24 mouse cellular contexts compared by ENCODE assay signal in the genomic region with DNA sequence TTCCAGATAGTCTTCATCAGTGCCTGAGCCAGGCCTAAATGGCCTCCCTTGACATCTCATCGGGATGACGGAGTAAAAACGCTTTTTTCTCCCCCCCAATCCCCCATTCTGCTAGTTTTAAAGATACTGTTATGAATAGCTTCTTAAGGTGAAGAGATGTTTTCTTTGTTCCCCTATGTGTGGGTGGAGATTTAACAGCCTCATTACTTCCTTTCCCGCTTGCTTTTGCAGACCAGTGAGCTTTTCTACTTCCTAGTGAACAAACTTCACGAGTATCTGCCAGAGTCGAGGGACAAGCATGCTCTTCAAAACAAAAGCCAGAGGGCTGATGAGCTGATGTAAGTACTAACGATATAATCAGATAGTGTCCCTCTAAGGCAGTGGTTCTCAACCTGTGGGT. TPM values are rescaled to one million over a fixed set of nuclear protein-coding genes. Genes with fewer than 3 reads are reported as not detected.
A peak's percentile ranks its signal among the peaks of the same experiment; 100 is the strongest.
DNase-seq lines count a peak whose midpoint lies in the region; ATAC-seq lines count a peak whose summit lies in the region.
"Had no signal": no experiment of that assay in that cellular context is flagged by ENCODE, and none has a peak within 500 bp of the region (broad histone marks: within the 10 kb centered on the region; RNA-seq: fewer than 3 reads in every experiment).

No protein-coding gene starts in this region.

- no peak overlapping the region for H3K27ac ChIP-seq in hindbrain, embryonic 14.5 days

- peak; percentile 49 for ATAC-seq in CD4-positive, CD25-positive, alpha-beta regulatory T cell, adult 4 months
- peak; percentile 61 for ATAC-seq in inflammation-experienced regulatory T-cells, adult 6 months
- 0 out of 2 replicates have a peak, but pooled peaks have one; percentile 18 for ATAC-seq in megakaryocyte-erythroid progenitor cell, adult 5-6 weeks (replicated peaks; ENCODE audit: low FRiP score, low TSS enrichment, poor library complexity, severe bottlenecking)
- ATAC-seq in hindbrain, embryonic 14.5 days (ENCODE audit: low FRiP score): no peak
- ATAC-seq: activated CD4-positive, CD25-positive, alpha-beta regulatory T cell, adult 4 months; Patski had no signal

- no peak overlapping the region for H3K4me2 ChIP-seq in hindbrain, embryonic 14.5 days (replicated peaks)

- H3K9me3 ChIP-seq in hindbrain, embryonic 14.5 days (ENCODE audit: control insufficient read depth, low read length): 0 out of 2 replicates have a peak, but pooled peaks cover 4% of the 10 kb centered on the region
- H3K9me3 ChIP-seq: G1E had no signal

- H3K27me3 ChIP-seq in hindbrain, embryonic 14.5 days (ENCODE audit: control insufficient read depth, insufficient read depth, low read length): no peaks in the 10 kb centered on the region
- H3K27me3 ChIP-seq: CH12.LX had no signal

- no peak overlapping the region for H3K4me3 ChIP-seq in hindbrain, embryonic 14.5 days (replicated peaks; ENCODE audit: low read length)

- H3K36me3 ChIP-seq in hindbrain, embryonic 14.5 days (replicated peaks; ENCODE audit: control insufficient read depth, insufficient read depth): no peaks in the 10 kb centered on the region
- H3K36me3 ChIP-seq: G1E had no signal

- peak; percentile 64 for DNase-seq in heart, adult 11 months
- DNase-seq in heart, adult 8-10 months (ENCODE audit: low spot score): no peak
- no peak for DNase-seq in right cerebral cortex, adult 2 months (ENCODE audit: low spot score in 2 of 2)
- no peak for DNase-seq in gastrocnemius, adult 8-10 months (ENCODE audit: low spot score in 2 of 2)
- DNase-seq in hindbrain, embryonic 14.5 days (ENCODE audit: low spot score): no peak
- DNase-seq: adrenal gland, adult 2 months; adrenal gland, adult 8-10 months; adrenal gland, postnatal 10 days; adrenal gland, postnatal 14 days; adrenal gland, postnatal 25 days; adrenal gland, postnatal 36 days; B cell, adult 2 months; cerebellum, adult 11 months; cerebellum, adult 11-12 months; cerebellum, adult 18-20 months had no signal

- H3K4me1 ChIP-seq in hindbrain, embryonic 14.5 days (replicated peaks; ENCODE audit: control insufficient read depth, insufficient read depth, low read length): no peaks in the 10 kb centered on the region

- H3K9ac ChIP-seq in hindbrain, embryonic 14.5 days: no peak overlapping the region

- 71% methylated on average over 7 of the region's 7 CpGs for WGBS in hindbrain, embryonic 14.5 days

RNA-seq across cellular contexts. Expression of a gene that starts 35.6 kb away (rescaled TPM):
- not detected for total RNA-seq in heart, adult 8-10 months (2022)
- polyA plus RNA-seq in CD4-positive, CD25-positive, alpha-beta regulatory T cell, adult 4 months (2017; shearing (Covaris generic)): under 1 TPM; 0.59 to 0.81 TPM
- polyA plus RNA-seq in inflammation-experienced regulatory T-cells, adult 6 months (2017; shearing (Covaris generic)): 1 to 10 TPM in 2 of 3 experiments, not detected in 1; 1.4 TPM
- not detected in 2 replicates for total RNA-seq in megakaryocyte-erythroid progenitor cell, adult 5-6 weeks (2014; fragmentation: Nextera tagmentation)
- total RNA-seq in megakaryocyte-erythroid progenitor cell, adult 5-6 weeks (2017): not detected in 2 replicates
- total RNA-seq in gastrocnemius, adult 8-10 months (2022): not detected
- polyA plus RNA-seq in hindbrain, embryonic 14.5 days (2014; fragmentation: Nextera tagmentation; extraction: Ambion mirVana): 0.16 and 0.31 TPM in 2 replicates
- total RNA-seq: adrenal gland, adult 18-20 months; adrenal gland, adult 2 months; adrenal gland, adult 8-10 months; adrenal gland, postnatal 10 days; adrenal gland, postnatal 14 days; adrenal gland, postnatal 25 days; adrenal gland, postnatal 36 days; CH12.LX had no signal
- polyA plus RNA-seq: adrenal gland, adult 2 months; C2C12; G1E; Patski had no signal

RNA-seq across cellular contexts. Expression of a gene that starts 50.9 kb away (rescaled TPM):
- 10 to 100 TPM; 29.2 to 31.6 (median 31.1) TPM for total RNA-seq in heart, adult 8-10 months (2022)
- 10 to 100 TPM; 14.3 to 20.0 TPM for polyA plus RNA-seq in CD4-positive, CD25-positive, alpha-beta regulatory T cell, adult 4 months (2017; shearing (Covaris generic))
- polyA plus RNA-seq in inflammation-experienced regulatory T-cells, adult 6 months (2017; shearing (Covaris generic)): 10 to 100 TPM; 12.6 to 20.3 (median 19.9) TPM
- 84.1 and 92.3 TPM in 2 replicates for total RNA-seq in megakaryocyte-erythroid progenitor cell, adult 5-6 weeks (2014; fragmentation: Nextera tagmentation)
- 127 and 153 TPM in 2 replicates for total RNA-seq in megakaryocyte-erythroid progenitor cell, adult 5-6 weeks (2017)
- 10 to 100 TPM; 24.2 to 32.8 (median 27.6) TPM for total RNA-seq in gastrocnemius, adult 8-10 months (2022)
- polyA plus RNA-seq in hindbrain, embryonic 14.5 days (2014; fragmentation: Nextera tagmentation; extraction: Ambion mirVana): 31.7 and 41.0 TPM in 2 replicates
